ENCODE assay signal across 9 mouse cellular contexts in genomic region chr3:87763202-87763601, GRCm38 (mm10). TPM values are rescaled to one million over a fixed set of nuclear protein-coding genes. Genes with fewer than 3 reads are reported as not detected.
DNase-seq lines count a peak whose midpoint lies in the region; ATAC-seq and TF ChIP-seq lines count a peak whose summit lies in the region.
"Had no signal": no experiment of that assay in that cellular context is flagged by ENCODE, and none has a peak within 500 bp of the region (broad histone marks: within the 10 kb centered on the region; RNA-seq: fewer than 3 reads in every experiment).

No protein-coding gene starts in this region.

- H3K4me3 ChIP-seq in heart, embryonic 13.5 days: 0 out of 2 replicates have a peak overlapping the region, but pooled peaks have one; percentile 37
- no peak overlapping the region for H3K4me3 ChIP-seq in midbrain, embryonic 10.5 days
- H3K4me3 ChIP-seq in midbrain, postnatal 0 days (ENCODE audit: low read depth, low read length): no peak overlapping the region
- no peak overlapping the region for H3K4me3 ChIP-seq in intestine, postnatal 0 days (ENCODE audit: low read depth, low read length)
- no peak overlapping the region; the same call in 1 of the 2 replicates for H3K4me3 ChIP-seq in stomach, postnatal 0 days (ENCODE audit: low read depth, low read length)

- peaks cover 13% of the 10 kb centered on the region for H3K27me3 ChIP-seq in heart, embryonic 13.5 days (replicated peaks)
- peaks cover 70% of the 10 kb centered on the region for H3K27me3 ChIP-seq in midbrain, embryonic 10.5 days (ENCODE audit: low read depth, poor library complexity, severe bottlenecking)
- H3K27me3 ChIP-seq in midbrain, postnatal 0 days (ENCODE audit: insufficient read depth, low read length): no peaks in the 10 kb centered on the region
- no peaks in the 10 kb centered on the region for H3K27me3 ChIP-seq in intestine, postnatal 0 days (replicated peaks; ENCODE audit: control insufficient read depth, insufficient read depth, low read length)
- no peaks in the 10 kb centered on the region; the same call in 1 of the 2 replicates for H3K27me3 ChIP-seq in stomach, postnatal 0 days (ENCODE audit: control insufficient read depth, insufficient read depth, low read length)

- H3K4me1 ChIP-seq in heart, embryonic 13.5 days: peaks cover 68% of the 10 kb centered on the region
- peaks cover 46% of the 10 kb centered on the region for H3K4me1 ChIP-seq in midbrain, embryonic 10.5 days
- no peaks in the 10 kb centered on the region for H3K4me1 ChIP-seq in midbrain, postnatal 0 days (ENCODE audit: insufficient read depth, low read length)
- H3K4me1 ChIP-seq in intestine, postnatal 0 days (replicated peaks; ENCODE audit: control insufficient read depth, insufficient read depth, low read length): 0 out of 2 replicates have a peak, but pooled peaks cover 3% of the 10 kb centered on the region
- peaks cover 9% of the 10 kb centered on the region; the same call in 1 of the 2 replicates for H3K4me1 ChIP-seq in stomach, postnatal 0 days (replicated peaks; ENCODE audit: control insufficient read depth, insufficient read depth)

- peak overlapping the region; percentile 91 for H3K27ac ChIP-seq in heart, embryonic 13.5 days (replicated peaks)
- H3K27ac ChIP-seq in midbrain, embryonic 10.5 days (replicated peaks): peak overlapping the region; percentile 19; the same call in 1 of the 2 replicates
- no peak overlapping the region for H3K27ac ChIP-seq in midbrain, postnatal 0 days (ENCODE audit: low read depth, low read length)
- 0 out of 2 replicates have a peak overlapping the region, but pooled peaks have one; percentile 79 for H3K27ac ChIP-seq in intestine, postnatal 0 days (ENCODE audit: low read depth, low read length)
- H3K27ac ChIP-seq in stomach, postnatal 0 days (replicated peaks): peak overlapping the region; percentile 86

- no peak for TF ChIP-seq EP300 in stomach, postnatal 0 days (optimal IDR thresholded peaks at IDR 0.05)

- DNase-seq in heart, postnatal 25 days (ENCODE audit: low spot score): no peak
- DNase-seq in midbrain, embryonic 10.5 days (ENCODE audit: low spot score): no peak
- no peak for DNase-seq in midbrain, postnatal 0 days (ENCODE audit: low spot score)
- DNase-seq in stomach, postnatal 0 days (ENCODE audit: low spot score): no peak
- no peak for DNase-seq in yolk sac, embryonic 10.5 days (ENCODE audit: low spot score)
- DNase-seq: thymus, adult 18-20 months had no signal

- H3K9me3 ChIP-seq in heart, embryonic 13.5 days: no peaks in the 10 kb centered on the region
- H3K9me3 ChIP-seq in midbrain, embryonic 10.5 days (replicated peaks): no peaks in the 10 kb centered on the region
- no peaks in the 10 kb centered on the region for H3K9me3 ChIP-seq in midbrain, postnatal 0 days (ENCODE audit: low read length)
- no peaks in the 10 kb centered on the region for H3K9me3 ChIP-seq in intestine, postnatal 0 days (ENCODE audit: control insufficient read depth)
- no peaks in the 10 kb centered on the region for H3K9me3 ChIP-seq in stomach, postnatal 0 days (ENCODE audit: control insufficient read depth, low read length)

- H3K9ac ChIP-seq in heart, embryonic 13.5 days: peak overlapping the region; percentile 54
- H3K9ac ChIP-seq in midbrain, postnatal 0 days (replicated peaks; ENCODE audit: low read length, poor library complexity, severe bottlenecking): no peak overlapping the region
- no peak overlapping the region for H3K9ac ChIP-seq in intestine, postnatal 0 days (ENCODE audit: low read depth, low read length)
- H3K9ac ChIP-seq in stomach, postnatal 0 days (ENCODE audit: low read length): peak overlapping the region; percentile 27; the same call in 1 of the 2 replicates

- peaks cover 13% of the 10 kb centered on the region for H3K36me3 ChIP-seq in heart, embryonic 13.5 days
- H3K36me3 ChIP-seq in midbrain, embryonic 10.5 days: no peaks in the 10 kb centered on the region
- no peaks in the 10 kb centered on the region for H3K36me3 ChIP-seq in midbrain, postnatal 0 days (ENCODE audit: insufficient read depth, low read length)
- H3K36me3 ChIP-seq in intestine, postnatal 0 days (ENCODE audit: control insufficient read depth, insufficient read depth): no peaks in the 10 kb centered on the region
- H3K36me3 ChIP-seq in stomach, postnatal 0 days (ENCODE audit: control insufficient read depth, insufficient read depth, low read length): no peaks in the 10 kb centered on the region; the same call in 1 of the 2 replicates

- no peak for ATAC-seq in heart, embryonic 13.5 days (ENCODE audit: extremely low read depth, insufficient number of reproducible peaks, low FRiP score, low TSS enrichment)
- ATAC-seq in midbrain, postnatal 0 days (ENCODE audit: low FRiP score): no peak
- no peak for ATAC-seq in intestine, postnatal 0 days
- ATAC-seq in stomach, postnatal 0 days (ENCODE audit: low FRiP score, low TSS enrichment): 0 out of 2 replicates have a peak, but pooled peaks have one; percentile 1
- no peak for ATAC-seq in cerebellum, adult (ENCODE audit: insufficient number of reproducible peaks, low FRiP score, low TSS enrichment)

- peak overlapping the region; percentile 72 for H3K4me2 ChIP-seq in heart, embryonic 13.5 days
- no peak overlapping the region for H3K4me2 ChIP-seq in midbrain, postnatal 0 days (ENCODE audit: low read depth, low read length, poor library complexity, severe bottlenecking)
- peak overlapping the region; percentile 50 for H3K4me2 ChIP-seq in intestine, postnatal 0 days (replicated peaks; ENCODE audit: low read depth)
- H3K4me2 ChIP-seq in stomach, postnatal 0 days (replicated peaks; ENCODE audit: low read depth): peak overlapping the region; percentile 47

- no peak for TF ChIP-seq CTCF in midbrain, postnatal 0 days (IDR thresholded peaks at IDR 0.05)
- no peak for TF ChIP-seq CTCF in intestine, postnatal 0 days (IDR thresholded peaks at IDR 0.05; ENCODE audit: low read depth)
- no peak for TF ChIP-seq CTCF in stomach, postnatal 0 days (IDR thresholded peaks at IDR 0.05; ENCODE audit: low read depth)

- intact Hi-C loops in heart, postnatal 25 days (cut with DNase I): loop anchor here (10.0 kb wide), 1 partner anchor 222 kb away; no protein-coding TSS in a partner anchor

- WGBS in heart, embryonic 13.5 days: 47% methylated on average over 4 of the region's 4 CpGs
- 63% methylated on average over 4 of the region's 4 CpGs for WGBS in midbrain, embryonic 10.5 days
- WGBS in midbrain, postnatal 0 days: 68% methylated on average over 4 of the region's 4 CpGs
- WGBS in intestine, postnatal 0 days: 56% methylated on average over 4 of the region's 4 CpGs
- WGBS in stomach, postnatal 0 days: 30% methylated on average over 4 of the region's 4 CpGs

RNA-seq across cellular contexts. Expression of gene Lrrc71, which starts 14.8 kb away (rescaled TPM):
- 0.25 TPM in 1 of 2 replicates, not detected in the other for polyA plus RNA-seq in heart, embryonic 13.5 days (2015; fragmentation: Nextera tagmentation; extraction: Ambion mirVana)
- under 1 TPM; 0.16 to 0.17 TPM for total RNA-seq in heart, postnatal 25 days (2021)
- 0.39 and 0.51 TPM in 2 replicates for polyA plus RNA-seq in midbrain, embryonic 10.5 days (2016; fragmentation: Nextera tagmentation; extraction: Ambion mirVana)
- total RNA-seq in midbrain, postnatal 0 days (2014; rRNA removed): 0.66 and 1.2 TPM in 2 replicates
- polyA plus RNA-seq in midbrain, postnatal 0 days (2015; fragmentation: Nextera tagmentation; extraction: Ambion mirVana): 0.96 and 1.3 TPM in 2 replicates
- 0.23 and 0.34 TPM in 2 replicates for polyA plus RNA-seq in intestine, postnatal 0 days (2015; fragmentation: Nextera tagmentation; extraction: Ambion mirVana)
- 0.29 and 0.38 TPM in 2 replicates for polyA plus RNA-seq in stomach, postnatal 0 days (2015; fragmentation: Nextera tagmentation; extraction: Ambion mirVana)

RNA-seq across cellular contexts. Expression of gene Ntrk1, which starts 31.8 kb away (rescaled TPM):
- polyA plus RNA-seq in heart, embryonic 13.5 days (2015; fragmentation: Nextera tagmentation; extraction: Ambion mirVana): 0.66 and 1.5 TPM in 2 replicates
- under 1 TPM; 0.17 to 0.18 TPM for total RNA-seq in heart, postnatal 25 days (2021)
- 4.9 and 5.1 TPM in 2 replicates for polyA plus RNA-seq in midbrain, embryonic 10.5 days (2016; fragmentation: Nextera tagmentation; extraction: Ambion mirVana)
- 1.1 and 2.4 TPM in 2 replicates for total RNA-seq in midbrain, postnatal 0 days (2014; rRNA removed)
- 1.7 and 1.8 TPM in 2 replicates for polyA plus RNA-seq in midbrain, postnatal 0 days (2015; fragmentation: Nextera tagmentation; extraction: Ambion mirVana)
- polyA plus RNA-seq in intestine, postnatal 0 days (2015; fragmentation: Nextera tagmentation; extraction: Ambion mirVana): 0.16 and 0.18 TPM in 2 replicates
- polyA plus RNA-seq in stomach, postnatal 0 days (2015; fragmentation: Nextera tagmentation; extraction: Ambion mirVana): 0.39 and 0.41 TPM in 2 replicates

RNA-seq across cellular contexts. Expression of gene Insrr, which starts 33.5 kb away (rescaled TPM):
- 0.06 and 0.08 TPM in 2 replicates for polyA plus RNA-seq in heart, embryonic 13.5 days (2015; fragmentation: Nextera tagmentation; extraction: Ambion mirVana)
- under 1 TPM in 1 of 2 experiments, not detected in 1; 0.08 TPM for total RNA-seq in heart, postnatal 25 days (2021)
- 0.78 and 0.89 TPM in 2 replicates for polyA plus RNA-seq in midbrain, embryonic 10.5 days (2016; fragmentation: Nextera tagmentation; extraction: Ambion mirVana)
- total RNA-seq in midbrain, postnatal 0 days (2014; rRNA removed): 0.16 and 0.42 TPM in 2 replicates
- polyA plus RNA-seq in midbrain, postnatal 0 days (2015; fragmentation: Nextera tagmentation; extraction: Ambion mirVana): 0.25 and 0.27 TPM in 2 replicates
- polyA plus RNA-seq in intestine, postnatal 0 days (2015; fragmentation: Nextera tagmentation; extraction: Ambion mirVana): 0.05 TPM in 2 replicates
- 0.18 and 0.19 TPM in 2 replicates for polyA plus RNA-seq in stomach, postnatal 0 days (2015; fragmentation: Nextera tagmentation; extraction: Ambion mirVana)

Comparison
In these comparisons a context has a peak if more than half of its experiments do, and no peak if none do; other contexts are left out.
1. H3K9ac ChIP-seq: peak in heart, embryonic 13.5 days (single experiment) and stomach, postnatal 0 days (single experiment); none in midbrain, postnatal 0 days (single experiment) and intestine, postnatal 0 days (single experiment).